Mouse (Mus musculus) kidney, postnatal 0 days (tissue): ENCODE measurements at regions not wholly inside any gene's neighbourhood (a gene's known extent, or its start where the extent isn't known, plus 50 kb on each side); places are given as distances from the start of the nearest gene placed in this dataset.
A peak's percentile ranks its signal among the peaks of the same experiment; 100 is the strongest.

ENCODE experiments used
- ATAC-seq: fragments of 200-750 bp; cut with Nextera tagmentation; replicated peaks from 2 replicates; pipeline ENCODE4 v1.8.0; 2017; ENCODE audit warnings: low read depth, moderate number of reproducible peaks, moderate TSS enrichment, moderate library complexity; ENCODE audit not compliant: low FRiP score
- DNase-seq: peaks from one replicate; pipeline ENCODE4 v3.0.0-alpha.2; 2016; ENCODE audit warnings: low spot score
- H3K27ac ChIP-seq: fragments of 300-500 bp; sonication (generic); 2 replicates; pipeline ENCODE4 v1.5.1; 2014; ENCODE audit warnings: mild to moderate bottlenecking
- H3K27me3 ChIP-seq: fragments of 300-500 bp; sonication (generic); 2 replicates; pipeline ENCODE4 v1.6.1; 2014; ENCODE audit warnings: low read length, mixed read lengths; ENCODE audit not compliant: insufficient read depth
- H3K36me3 ChIP-seq: fragments of 300-500 bp; sonication (generic); 2 replicates; pipeline ENCODE4 v1.6.1; 2014; ENCODE audit warnings: low read length, mixed read lengths; ENCODE audit not compliant: insufficient read depth
- H3K4me1 ChIP-seq: fragments of 300-500 bp; sonication (generic); replicated peaks from 2 replicates; pipeline ENCODE4 v1.6.1; 2014; ENCODE audit warnings: antibody characterized with exemption, low read length, mixed read lengths; ENCODE audit not compliant: insufficient read depth
- H3K4me2 ChIP-seq: fragments of 300-500 bp; sonication (generic); 2 replicates; pipeline ENCODE4 v1.6.1; 2014; ENCODE audit warnings: mild to moderate bottlenecking, low read length, moderate library complexity, mixed read lengths
- H3K4me3 ChIP-seq: fragments of 300-500 bp; sonication (generic); replicated peaks from 2 replicates; pipeline ENCODE4 v1.5.1; 2014; ENCODE audit warnings: low read depth, low read length
- H3K9ac ChIP-seq: fragments of 300-500 bp; sonication (generic); 2 replicates; pipeline ENCODE4 v1.6.1; 2014; ENCODE audit warnings: low read depth, low read length
- H3K9me3 ChIP-seq: fragments of 300-500 bp; sonication (generic); replicated peaks from 2 replicates; pipeline ENCODE4 v1.6.1; 2016; ENCODE audit warnings: low read length, inconsistent platforms, mixed read lengths
- CTCF ChIP-seq: IDR thresholded peaks from 2 replicates; pipeline ENCODE4 v1.5.1; 2016; ENCODE audit warnings: antibody characterized with exemption, low read depth, mild to moderate bottlenecking, moderate library complexity
- WGBS: fragments of 180-500 bp; shearing (Covaris S2); extraction: QIAGEN DNeasy Blood & Tissue Kit; methylation state at CpG from one replicate; pipeline ENCODE4 v1.1.7; 2014; 5-methylcytosine and 5-hydroxymethylcytosine counted together

GRCm38 (mm10) chr10:109510917-109511715 is 500.3 kb upstream of the Syt1 start:
- Histone ChIP-seq H3K4me2 (no peak overlapping the region), H3K9me3 (no peaks in the 10 kb centered on the region), H3K4me1 (no peaks in the 10 kb centered on the region), H3K27me3 (no peaks in the 10 kb centered on the region), H3K9ac (no peak overlapping the region), H3K36me3 (no peaks in the 10 kb centered on the region), H3K27ac (no peak overlapping the region), H3K4me3 (no peak overlapping the region)
- WGBS = 69% methylated on average over 1 of the region's 1 CpGs
- DNase-seq = no peak
- ATAC-seq = no peak
- TF ChIP-seq CTCF = no peak

- no peak overlapping the region for H3K4me3 ChIP-seq
- H3K9ac ChIP-seq = no peak overlapping the region
- H3K9me3 ChIP-seq = no peaks in the 10 kb centered on the region
- H3K4me2 ChIP-seq = no peak overlapping the region
- ATAC-seq (no peak), DNase-seq (no peak)
- whole genome bisulfite sequencing = 72% methylated on average over 1 of the region's 1 CpGs
- no peak for TF ChIP-seq CTCF
- no peaks in the 10 kb centered on the region for H3K4me1 ChIP-seq
- no peaks in the 10 kb centered on the region for H3K27me3 ChIP-seq
- no peak overlapping the region for H3K27ac ChIP-seq
- no peaks in the 10 kb centered on the region for H3K36me3 ChIP-seq
These were observed 497.8 kb upstream of the Syt1 start for GRCm38 (mm10) chr10:109508553-109508952.

DNA sequence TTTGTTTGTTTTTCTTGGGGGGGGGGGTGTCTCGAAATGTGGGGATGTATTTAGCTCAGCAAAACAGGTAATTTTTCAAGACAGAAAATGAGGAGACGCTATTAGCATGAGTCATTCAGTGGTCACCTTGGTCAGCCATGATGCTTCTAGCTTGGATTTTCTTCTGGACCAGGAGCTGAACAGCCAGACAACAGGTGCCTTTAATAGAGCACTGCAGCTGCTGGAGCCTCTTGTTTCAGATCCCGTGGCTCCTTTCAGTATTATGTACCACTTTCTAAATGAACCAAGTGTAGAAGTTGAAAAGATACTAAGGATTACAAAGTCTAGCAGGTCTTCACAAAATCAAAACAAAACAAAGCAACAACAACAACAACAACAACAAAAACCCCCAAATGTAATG is 496.4 kb upstream of the Syt1 start:
- Histone ChIP-seq H3K27me3 (no peaks in the 10 kb centered on the region), H3K9me3 (no peaks in the 10 kb centered on the region), H3K4me3 (no peak overlapping the region), H3K4me2 (no peak overlapping the region), H3K36me3 (no peaks in the 10 kb centered on the region), H3K9ac (no peak overlapping the region), H3K4me1 (no peaks in the 10 kb centered on the region), H3K27ac (no peak overlapping the region)
- 63% methylated on average over 3 of the region's 3 CpGs for WGBS
- no peak for TF ChIP-seq CTCF
- DNase-seq (no peak), ATAC-seq (no peak)

- DNase-seq (no peak), ATAC-seq (no peak)
- Histone ChIP-seq H3K4me2 (no peak overlapping the region), H3K4me3 (no peak overlapping the region), H3K9ac (no peak overlapping the region), H3K4me1 (no peaks in the 10 kb centered on the region), H3K36me3 (no peaks in the 10 kb centered on the region), H3K9me3 (no peaks in the 10 kb centered on the region), H3K27ac (no peak overlapping the region), H3K27me3 (no peaks in the 10 kb centered on the region)
- 73% methylated on average over 4 of the region's 4 CpGs for WGBS
- peak; percentile 50 for TF ChIP-seq CTCF
These were observed 493.9 kb upstream of the Syt1 start for GRCm38 (mm10) chr10:109504683-109505082.

- H3K4me1 ChIP-seq = no peaks in the 10 kb centered on the region
- no peaks in the 10 kb centered on the region for H3K9me3 ChIP-seq
- H3K36me3 ChIP-seq = no peaks in the 10 kb centered on the region
- TF ChIP-seq CTCF = no peak
- H3K27ac ChIP-seq = no peak overlapping the region
- H3K27me3 ChIP-seq = no peaks in the 10 kb centered on the region
- no peak overlapping the region for H3K4me3 ChIP-seq
- ATAC-seq (no peak), DNase-seq (no peak)
- H3K9ac ChIP-seq = no peak overlapping the region
- no peak overlapping the region for H3K4me2 ChIP-seq
These were observed 490.1 kb upstream of the Syt1 start for GRCm38 (mm10) chr10:109500861-109501260.

GRCm38 (mm10) chr10:109498301-109498700 is 487.5 kb upstream of the Syt1 start:
- Histone ChIP-seq H3K9me3 (no peaks in the 10 kb centered on the region), H3K4me3 (no peak overlapping the region), H3K27ac (no peak overlapping the region), H3K36me3 (no peaks in the 10 kb centered on the region), H3K9ac (no peak overlapping the region), H3K4me2 (no peak overlapping the region), H3K27me3 (no peaks in the 10 kb centered on the region), H3K4me1 (no peaks in the 10 kb centered on the region)
- 49% methylated on average over 3 of the region's 3 CpGs for WGBS
- no peak for TF ChIP-seq CTCF
- ATAC-seq (no peak), DNase-seq (peak; percentile 10)

DNA sequence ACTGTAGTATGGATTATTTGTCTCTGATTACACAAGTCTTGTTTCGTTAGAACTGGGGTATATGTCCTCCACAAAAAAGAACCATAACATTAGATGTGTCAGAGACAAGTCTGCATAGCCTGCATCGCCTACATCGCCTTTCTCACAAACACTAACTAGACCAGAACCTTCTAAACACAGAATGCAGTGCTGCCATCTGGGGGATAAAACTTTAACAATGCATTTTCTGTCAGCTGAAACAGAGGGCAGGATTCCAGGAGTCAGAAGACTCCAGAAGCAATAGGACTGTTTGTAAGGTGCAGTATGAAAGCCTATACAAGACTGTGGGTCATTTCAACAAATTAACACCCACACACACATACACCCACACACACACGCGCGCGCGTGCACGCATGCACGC is 485.4 kb upstream of the Syt1 start:
- ATAC-seq (no peak; the same call in 1 of the 2 replicates), DNase-seq (peak; percentile 75)
- Histone ChIP-seq H3K27me3 (no peaks in the 10 kb centered on the region), H3K4me1 (no peaks in the 10 kb centered on the region), H3K4me2 (no peak overlapping the region), H3K4me3 (no peak overlapping the region), H3K36me3 (no peaks in the 10 kb centered on the region), H3K9ac (no peak overlapping the region), H3K27ac (no peak overlapping the region), H3K9me3 (no peaks in the 10 kb centered on the region)
- 65% methylated on average over 10 of the region's 10 CpGs for WGBS
- peak; percentile 74 for TF ChIP-seq CTCF
